Mouse (Mus musculus) adrenal gland, adult (tissue): Measurements from ENCODE around the gene Rnf32.
A peak's percentile ranks its signal among the peaks of the same experiment; 100 is the strongest.

Experiments
- DNase-seq, 2 experiments: peaks; one replicate each; pipeline ENCODE4 v3.0.0; 2022 to 2023; ENCODE audit warnings: low spot score in 1 of 2; ENCODE audit not compliant: inconsistent age in 2 of 2

Rnf32 gene

GRCm38 (mm10) chr5:29270879-29271278 is 75.1 kb downstream of the Rnf32 start:
- peak; percentile 44 to 69 for DNase-seq

DNA sequence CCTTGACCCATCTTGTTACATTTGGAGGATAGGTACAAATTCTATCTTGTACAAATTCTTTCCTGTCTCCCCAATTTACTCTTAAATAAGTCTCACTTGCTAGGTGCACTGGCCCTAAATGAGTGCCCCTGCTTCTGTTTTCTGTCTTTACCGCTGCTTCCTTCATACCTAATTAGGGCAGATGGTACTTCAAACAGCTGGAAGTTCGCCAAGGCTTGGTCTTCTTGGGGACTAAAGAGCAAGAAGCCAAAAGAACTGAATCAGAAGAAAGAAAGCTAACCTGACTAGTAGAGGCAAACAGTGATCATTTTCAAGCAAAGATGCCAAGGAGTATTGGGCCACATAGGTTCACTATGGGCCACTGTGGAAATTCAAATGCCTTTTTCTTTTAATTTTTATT is 77.6 kb downstream of the Rnf32 start:
- DNase-seq = peak in 1 of 2 experiments; percentile 32

- DNase-seq = peak in 1 of 2 experiments; percentile 72
Observed at GRCm38 (mm10) chr5:29274746-29275145, 79.0 kb downstream of the Rnf32 start.
